Mouse (Mus musculus): ENCODE results near the gene Haus2.

Gene Haus2

DNA sequence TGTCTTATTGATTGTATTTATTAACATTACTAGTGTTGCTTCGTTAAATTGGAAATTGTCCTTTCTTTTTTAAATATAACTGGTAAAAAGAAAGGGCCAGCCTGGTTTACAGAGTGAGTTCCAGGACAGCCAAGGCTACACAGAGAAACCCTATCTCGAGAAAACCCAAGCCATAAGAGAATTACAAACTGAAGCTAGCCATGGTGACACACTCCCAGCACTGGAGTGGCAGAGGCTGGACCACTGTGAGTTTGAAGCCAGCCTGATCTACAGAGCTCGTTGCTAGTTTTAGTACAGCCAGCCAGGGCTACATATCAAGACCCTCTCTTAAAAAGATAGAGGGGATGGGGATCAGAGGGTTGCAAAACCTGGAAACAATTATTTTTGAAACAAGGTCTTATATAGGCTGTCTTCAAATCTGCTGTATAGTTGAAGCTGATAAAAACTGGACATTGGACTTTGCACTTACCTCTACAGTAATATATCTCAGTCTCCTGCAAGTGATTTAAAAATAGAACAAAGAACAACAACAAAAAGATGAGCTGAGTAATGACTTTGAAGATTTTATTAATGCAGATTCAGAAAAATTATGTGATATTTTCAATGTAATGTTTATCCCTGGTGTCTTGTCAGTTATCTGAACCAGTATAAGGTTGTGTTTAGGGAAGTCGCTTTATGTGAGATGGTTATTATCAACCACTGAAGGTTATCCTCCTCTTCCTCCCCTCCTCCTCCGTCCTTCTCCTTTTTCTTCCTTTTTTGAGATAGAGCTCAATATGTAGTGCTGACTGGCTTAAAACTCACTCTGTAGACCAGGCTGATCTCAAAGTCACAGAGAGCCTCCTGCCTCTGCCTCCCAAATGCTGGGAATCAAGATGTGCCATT is 7.3 kb downstream of the Haus2 start:
- no peak for DNase-seq (ENCODE audit: extremely low spot score, low read depth, low spot score)

DNA sequence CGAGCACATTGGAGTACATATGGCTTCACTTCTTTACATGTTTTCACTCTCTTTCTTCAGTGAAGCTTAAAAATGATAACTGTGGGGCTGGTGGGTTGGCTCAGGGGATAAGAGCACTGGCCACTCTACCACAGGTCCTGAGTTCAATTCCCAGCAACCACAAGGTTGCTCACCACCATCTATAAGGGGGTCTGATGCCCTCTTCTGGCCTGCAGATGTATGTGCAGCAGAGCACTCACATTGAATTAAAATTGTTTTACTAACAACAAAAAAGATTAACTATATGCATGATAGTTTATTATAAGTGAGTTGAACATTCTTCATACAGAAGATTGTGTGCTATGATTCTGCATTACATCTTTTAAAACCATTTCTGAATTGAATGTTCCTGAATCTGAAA is 10.4 kb downstream of the Haus2 start:
- no peak for DNase-seq (ENCODE audit: extremely low spot score, low read depth, low spot score)

DNA sequence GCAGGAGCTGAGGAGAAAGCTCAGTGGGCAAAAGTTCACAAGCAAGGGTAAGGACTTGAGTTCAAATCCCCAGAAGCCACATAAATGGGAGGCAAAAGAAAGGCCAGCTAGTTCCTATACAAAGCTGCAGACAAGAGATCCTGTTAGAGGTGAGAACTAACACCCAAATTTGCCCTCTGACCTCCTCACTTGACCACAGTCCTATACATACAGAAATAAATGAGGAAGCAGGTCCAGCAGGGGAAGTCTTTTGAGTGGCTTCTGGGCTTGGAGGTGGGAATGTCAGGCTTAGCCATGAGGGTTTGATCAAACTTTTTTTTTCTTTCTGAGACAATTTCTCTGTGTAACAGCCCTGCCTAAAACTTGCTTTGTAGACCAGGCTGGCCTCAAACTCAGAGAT is 13.7 kb downstream of the Haus2 start:
- no peak for DNase-seq (ENCODE audit: extremely low spot score, low read depth, low spot score)

DNA sequence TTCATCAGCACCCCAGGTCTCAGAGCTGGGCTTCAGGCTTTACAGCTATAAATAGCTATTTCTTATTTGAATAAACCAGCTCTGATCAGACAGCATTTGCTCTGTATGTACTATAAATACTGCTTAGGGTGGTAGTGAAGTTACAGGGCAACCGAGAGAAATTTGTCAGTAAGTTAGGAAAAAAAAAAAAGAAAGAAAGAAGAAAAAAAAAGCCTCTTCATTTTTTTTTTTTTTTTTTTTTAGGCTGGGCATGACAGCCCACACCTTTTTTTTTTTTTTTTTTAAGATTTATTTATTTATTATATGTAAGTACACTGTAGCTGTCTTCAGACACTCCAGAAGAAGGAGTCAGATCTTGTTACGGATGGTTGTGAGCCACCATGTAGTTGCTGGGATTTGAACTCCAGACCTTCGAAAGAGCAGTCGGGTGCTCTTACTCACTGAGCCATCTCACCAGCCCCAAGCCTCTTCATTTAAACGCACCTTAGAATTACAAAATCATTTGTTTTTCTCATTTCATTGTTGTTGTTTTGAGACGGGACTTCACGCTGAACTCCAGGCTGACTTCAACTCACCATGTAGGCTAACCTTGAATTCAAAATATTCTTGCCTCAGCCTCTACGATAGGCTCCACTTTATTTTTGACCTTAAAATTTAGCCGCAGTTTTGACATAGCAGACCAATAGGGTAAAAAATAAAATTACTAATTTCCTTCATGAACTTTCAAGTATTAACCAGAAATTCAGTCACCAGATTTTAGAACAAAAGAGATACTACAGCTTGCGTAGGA is 19.1 kb downstream of the Haus2 start:
- DNase-seq (ENCODE audit: extremely low spot score, low read depth, low spot score), result no peak

DNA sequence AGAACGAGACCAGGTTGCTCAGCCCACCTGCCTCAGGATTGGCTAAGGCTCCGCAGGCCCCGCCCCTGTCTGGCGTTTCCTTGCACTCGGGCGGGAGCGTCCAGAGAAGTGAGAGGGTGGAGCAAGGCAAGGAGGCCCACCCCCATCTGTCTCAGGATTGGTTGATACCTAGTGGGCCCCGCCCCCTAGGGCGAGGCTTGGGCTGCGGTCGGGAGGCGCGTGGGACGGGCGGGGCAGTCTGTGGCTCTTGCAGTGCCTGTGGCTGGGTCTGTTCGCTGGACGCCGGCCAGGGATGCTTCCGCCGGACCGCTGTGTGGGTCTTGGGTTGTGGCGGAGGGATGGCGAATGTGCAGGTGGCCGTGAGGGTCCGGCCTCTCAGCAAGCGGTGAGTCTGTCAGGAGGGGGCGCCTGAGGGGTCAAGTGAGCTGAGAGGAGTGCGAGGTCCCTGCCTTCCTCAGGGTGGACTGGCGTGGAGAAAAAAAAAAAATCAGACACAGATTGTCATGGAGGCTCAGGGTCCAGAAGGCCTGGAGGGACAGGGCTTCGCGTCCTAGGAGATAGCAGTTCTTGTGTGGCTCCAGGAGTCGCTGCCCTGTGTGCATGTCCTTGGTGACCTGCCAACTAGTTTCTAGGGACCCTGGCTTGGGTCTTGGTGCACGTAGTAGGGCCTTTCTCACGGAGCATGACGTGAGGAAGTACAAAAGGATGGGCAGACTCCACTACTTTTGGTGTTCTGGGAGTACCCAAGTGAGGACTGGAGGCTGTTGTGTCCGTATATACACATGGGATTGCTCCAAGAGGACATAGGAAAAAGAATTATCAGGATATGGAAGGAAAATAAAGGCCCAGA is 19.9 kb downstream of the Haus2 start, which contains the start of gene Stard9:
Stard9 (plus strand) TSS at position 236 of the 850 bp plus-strand sequence.
- peak; percentile 92 for DNase-seq (ENCODE audit: extremely low spot score, low read depth, low spot score)

DNA sequence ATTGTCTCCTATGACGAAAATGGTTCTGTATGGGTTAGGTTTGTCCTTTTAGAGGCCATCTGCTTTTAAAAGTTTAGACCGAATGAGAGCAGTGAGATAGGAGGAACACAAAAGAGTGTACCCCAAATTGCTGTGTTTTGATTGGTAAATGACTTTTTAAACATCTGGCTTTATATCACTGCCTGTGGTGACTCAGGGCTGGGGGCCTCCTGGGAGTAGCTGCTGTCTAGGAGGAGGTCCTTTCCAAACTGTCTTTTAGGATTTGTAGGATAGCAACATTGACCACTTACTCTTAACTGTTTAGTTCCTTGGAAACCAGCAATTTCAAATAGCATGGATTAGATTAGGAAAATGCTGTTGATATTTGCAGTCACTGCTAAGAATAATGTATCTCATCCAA is 21.1 kb downstream of the Haus2 start:
- no peak for DNase-seq (ENCODE audit: extremely low spot score, low read depth, low spot score)

DNA sequence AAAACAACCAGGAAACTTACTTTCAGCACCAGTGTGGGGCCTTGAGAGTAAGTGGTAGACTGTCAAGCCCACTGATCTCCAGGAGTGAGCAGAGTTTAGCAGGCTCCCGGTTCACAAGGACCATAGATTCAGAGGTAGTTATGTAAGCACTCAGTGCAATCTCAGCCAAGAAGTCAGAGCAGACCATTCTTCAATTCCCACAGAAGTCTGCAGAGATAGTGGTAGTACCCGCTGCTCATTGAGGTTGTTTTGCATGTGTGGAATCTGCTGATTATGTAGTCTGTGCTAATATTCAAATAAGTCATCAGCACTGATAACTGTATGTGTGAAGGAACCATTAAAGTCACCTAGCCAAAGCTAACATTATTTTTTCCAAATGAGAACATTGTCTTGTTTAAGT is 21.5 kb downstream of the Haus2 start:
- DNase-seq (ENCODE audit: extremely low spot score, low read depth, low spot score), result no peak

DNA sequence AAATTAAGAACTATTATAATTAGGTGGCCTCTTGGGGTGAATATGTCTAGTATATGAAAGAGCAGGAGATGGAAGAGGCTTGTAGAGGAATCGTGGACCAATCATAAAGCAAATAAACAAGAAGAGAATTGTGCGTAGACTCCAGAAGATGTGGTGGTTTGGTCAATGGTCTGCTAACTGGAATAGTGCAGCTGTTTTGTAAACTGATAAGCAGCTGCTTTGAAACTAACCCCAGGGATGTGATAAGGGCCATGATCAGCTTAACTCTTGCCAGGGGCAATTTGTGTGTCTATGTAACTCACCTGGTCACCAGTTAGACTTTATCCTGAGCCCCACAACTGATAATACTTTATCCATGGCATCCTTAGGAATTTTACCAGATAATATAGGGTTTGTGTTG is 22.3 kb downstream of the Haus2 start:
- DNase-seq (ENCODE audit: extremely low spot score, low read depth, low spot score), result no peak

DNA sequence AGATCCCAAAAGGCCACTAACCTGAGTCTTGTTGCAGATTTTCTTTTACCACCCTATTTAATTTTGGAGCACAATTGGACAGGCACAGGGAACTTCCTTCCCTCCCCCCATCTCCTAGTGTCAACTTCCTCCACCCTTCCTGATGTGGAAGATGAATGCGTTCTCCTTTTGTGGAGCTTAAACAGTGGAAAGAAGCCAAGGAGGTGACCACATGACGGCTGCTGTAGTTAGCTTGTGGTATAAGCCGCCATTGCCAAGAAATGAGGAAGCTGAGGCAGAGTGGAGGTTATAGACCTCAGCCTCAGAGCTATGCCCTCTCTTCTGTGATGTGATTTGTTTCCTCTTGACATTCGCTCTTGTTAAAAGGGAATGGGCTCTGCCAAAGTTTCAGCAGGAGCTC is 22.8 kb downstream of the Haus2 start:
- no peak for DNase-seq (ENCODE audit: extremely low spot score, low read depth, low spot score)

DNA sequence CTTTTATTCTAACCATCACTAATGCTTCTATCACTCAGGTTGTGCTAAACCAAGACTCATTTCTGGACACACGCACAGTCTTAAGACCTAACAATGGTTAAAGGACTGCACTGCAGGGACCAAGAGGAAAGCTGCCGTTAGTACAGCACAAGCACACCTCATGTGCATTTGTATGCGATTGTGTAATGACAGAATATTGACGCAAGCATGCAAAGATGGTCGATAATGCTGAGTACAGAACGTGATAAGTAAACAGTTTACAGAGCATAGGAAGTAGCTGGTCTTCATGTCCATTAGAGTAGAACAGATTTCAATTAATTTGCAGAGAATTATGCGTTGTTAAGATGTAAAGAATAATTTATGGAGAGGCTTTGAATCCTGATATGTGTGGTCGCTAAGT is 31.7 kb downstream of the Haus2 start:
- no peak for DNase-seq (ENCODE audit: extremely low spot score, low read depth, low spot score)

DNA sequence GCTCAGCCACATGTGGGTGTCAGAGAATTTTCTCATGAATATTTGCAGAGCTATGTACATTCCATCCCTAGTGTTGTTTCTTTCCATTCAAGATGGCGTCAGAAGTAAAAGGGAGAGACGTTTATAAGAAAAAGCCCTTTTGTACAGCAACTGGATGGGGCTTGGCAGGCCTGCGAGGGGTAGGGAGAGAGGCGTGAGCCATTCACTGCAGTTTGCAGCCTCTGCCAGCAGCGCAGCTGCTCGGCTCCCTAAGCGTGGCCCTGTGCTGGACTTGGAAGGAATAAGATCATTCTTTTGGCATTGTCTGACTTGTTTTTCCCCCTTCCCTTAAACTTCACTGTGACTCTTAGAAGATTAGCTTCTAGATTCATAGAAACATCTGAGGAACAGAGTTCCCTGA is 34.7 kb downstream of the Haus2 start:
- DNase-seq (ENCODE audit: extremely low spot score, low read depth, low spot score), result no peak

DNA sequence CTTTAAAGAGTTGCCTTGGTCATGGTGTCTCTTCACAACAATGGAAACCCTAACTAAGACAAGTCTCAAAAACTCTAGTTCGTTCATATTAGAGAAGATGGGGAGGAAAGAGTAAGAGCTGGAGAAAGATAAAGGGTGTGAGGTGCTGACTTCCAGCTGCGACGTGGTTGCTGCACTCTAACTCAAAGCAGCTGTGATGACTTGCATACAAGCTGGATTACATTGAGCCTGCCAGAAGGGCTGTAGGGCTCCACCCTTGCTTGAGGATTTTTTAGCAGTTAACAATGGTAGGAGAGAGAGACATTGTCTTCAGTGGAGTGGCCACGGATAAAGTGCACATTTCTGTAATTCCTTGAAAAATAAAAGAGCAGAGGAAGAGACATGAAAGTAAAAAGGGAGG is 37.6 kb downstream of the Haus2 start:
- no peak for DNase-seq (ENCODE audit: extremely low spot score, low read depth, low spot score)

DNA sequence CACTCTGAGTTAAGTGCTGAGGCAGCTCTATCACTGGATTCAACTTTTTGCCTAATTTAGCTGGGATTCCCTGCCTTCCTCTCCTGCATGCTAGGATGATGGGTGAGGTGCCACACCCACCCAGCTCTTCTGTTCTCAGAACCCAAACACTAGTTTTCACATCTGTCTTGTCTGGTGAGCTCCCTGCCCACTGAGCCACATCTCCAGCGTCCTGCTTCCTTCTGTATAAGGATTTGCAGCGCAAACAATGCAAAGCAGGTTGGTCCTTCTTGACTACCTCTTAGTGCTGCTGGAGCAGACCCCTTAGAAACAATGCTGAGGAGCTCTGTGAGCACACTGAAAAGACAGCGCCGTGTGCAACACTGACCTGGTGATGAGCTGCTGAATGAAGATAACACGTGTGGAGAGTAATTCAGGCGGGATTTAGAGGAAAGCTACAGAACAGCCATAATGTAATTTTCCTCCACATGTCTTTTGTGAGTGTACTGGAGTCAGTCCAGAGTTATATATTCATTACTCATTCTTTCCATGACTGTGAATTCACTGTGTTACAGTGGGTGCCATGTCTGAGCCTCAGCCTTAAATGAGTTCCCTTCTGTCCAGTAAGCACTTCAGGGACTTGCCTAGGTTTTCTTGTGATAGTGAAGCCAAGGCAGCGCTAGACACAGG is 43.2 kb downstream of the Haus2 start:
- DNase-seq (ENCODE audit: extremely low spot score, low read depth, low spot score), result no peak

DNA sequence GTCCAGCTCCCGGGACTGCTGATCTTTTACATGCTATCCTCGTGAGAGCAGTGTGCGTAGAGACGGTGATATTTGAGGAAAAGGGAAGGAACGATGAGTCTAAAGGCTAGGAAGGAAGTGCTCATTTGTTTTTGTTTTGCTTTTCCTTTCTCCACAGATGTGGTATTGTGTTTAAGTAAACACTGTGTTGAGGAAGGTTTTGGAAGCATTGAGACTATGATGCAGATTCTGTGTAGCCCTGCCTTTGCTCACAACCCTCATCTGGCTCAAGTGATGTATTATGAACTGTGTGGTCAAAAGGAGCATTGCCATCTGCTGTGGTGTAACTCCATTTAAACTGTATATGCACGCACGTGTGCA is 43.7 kb downstream of the Haus2 start:
- no peak for DNase-seq (ENCODE audit: extremely low spot score, low read depth, low spot score)

DNA sequence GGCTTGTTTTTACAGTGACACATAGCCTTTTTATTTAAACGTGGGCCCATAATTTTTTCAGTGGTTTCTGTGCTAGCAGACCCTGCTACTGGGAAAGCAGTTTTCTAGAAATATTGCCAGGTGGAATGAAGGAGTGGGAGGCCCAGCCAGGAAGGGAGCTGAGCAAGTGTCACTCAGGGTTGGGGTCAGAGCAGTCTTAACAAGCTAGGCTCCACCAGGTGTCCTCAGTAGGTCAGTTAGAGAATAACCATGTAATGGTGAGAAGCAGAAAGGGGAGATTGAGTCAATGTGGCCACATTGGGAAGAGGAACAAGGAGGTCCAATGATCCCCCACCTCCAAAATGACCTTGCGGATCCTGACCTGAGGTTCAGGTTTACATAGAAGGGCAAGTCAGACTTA is 45.5 kb downstream of the Haus2 start:
- no peak for DNase-seq (ENCODE audit: extremely low spot score, low read depth, low spot score)

DNA sequence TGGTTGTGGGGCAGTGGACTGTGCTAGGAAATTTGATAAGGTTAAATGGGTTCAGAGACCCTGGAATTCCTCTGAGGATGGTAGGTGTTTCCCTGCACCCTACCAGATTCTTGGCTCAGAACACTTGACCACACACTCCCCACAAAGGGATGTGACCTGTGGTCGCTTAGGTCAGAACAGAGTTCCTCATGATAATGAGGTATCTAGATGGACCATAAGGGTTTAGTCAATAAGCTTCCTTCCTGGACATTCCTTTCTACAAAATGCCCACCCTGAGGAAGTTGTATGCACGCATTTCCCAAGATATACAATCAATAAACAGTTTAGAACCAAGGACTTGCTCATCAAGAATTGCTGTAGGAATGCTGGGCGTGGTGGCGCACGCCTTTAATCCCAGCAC is 46.7 kb downstream of the Haus2 start:
- no peak for DNase-seq (ENCODE audit: extremely low spot score, low read depth, low spot score)

DNA sequence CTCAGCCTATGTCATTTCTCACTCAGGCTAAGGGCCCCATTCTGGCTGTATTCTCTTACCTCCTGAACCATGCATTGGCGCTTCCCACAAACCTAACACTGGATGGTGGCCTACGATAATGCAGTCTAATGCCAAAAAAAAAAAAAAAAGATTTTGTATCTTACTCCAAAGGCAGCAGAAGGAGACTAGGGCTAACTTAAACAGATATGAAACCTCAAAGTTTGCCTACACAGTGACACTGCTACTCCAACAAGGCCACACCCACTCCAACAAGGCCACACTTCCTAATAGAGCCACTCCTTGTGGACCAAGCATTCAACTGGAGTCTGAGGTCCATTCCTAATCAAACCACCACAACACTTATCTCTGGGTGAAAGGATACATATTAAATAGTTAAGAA is 47.5 kb downstream of the Haus2 start:
- DNase-seq (ENCODE audit: extremely low spot score, low read depth, low spot score), result no peak

DNA sequence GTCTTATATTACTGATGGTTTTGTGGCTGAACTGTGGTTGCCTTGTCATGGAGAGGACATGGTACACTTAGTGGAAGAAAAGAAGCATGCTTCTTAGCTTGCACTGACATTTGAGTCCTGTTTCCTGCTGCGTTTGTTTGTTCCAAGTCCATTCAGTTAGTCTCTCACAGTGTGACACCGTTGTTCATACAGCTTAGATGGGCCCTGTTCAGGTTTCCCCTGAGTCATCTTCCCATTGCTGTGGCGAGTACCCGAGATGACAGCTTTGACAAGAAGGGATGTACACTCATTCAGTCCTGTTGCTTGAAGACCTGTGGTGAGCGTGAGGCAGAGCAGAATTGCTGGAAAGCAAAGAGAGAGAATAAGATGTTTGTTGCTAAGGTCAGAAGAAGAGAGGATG is 49.3 kb downstream of the Haus2 start:
- no peak for DNase-seq (ENCODE audit: extremely low spot score, low read depth, low spot score)

DNA sequence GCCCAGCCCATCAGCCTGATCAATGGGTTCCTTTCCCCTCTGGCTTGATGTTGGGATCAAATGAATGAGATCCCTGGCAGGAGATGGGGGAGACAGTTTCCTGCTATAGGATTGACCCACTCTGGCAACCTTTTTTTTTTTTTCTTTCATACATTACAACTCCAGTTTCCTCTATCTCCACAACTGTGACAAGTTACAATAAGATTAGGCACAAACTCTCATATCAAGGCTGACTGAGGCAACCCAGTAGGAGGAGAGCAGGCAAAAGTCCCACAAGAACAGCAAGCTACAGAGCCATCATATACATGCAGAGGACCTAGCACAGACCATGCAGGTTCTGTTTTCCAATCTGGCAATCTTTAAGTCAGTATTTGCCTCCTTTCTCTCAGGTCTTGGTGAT is 50.1 kb downstream of the Haus2 start:
- DNase-seq (ENCODE audit: extremely low spot score, low read depth, low spot score), result no peak

DNA sequence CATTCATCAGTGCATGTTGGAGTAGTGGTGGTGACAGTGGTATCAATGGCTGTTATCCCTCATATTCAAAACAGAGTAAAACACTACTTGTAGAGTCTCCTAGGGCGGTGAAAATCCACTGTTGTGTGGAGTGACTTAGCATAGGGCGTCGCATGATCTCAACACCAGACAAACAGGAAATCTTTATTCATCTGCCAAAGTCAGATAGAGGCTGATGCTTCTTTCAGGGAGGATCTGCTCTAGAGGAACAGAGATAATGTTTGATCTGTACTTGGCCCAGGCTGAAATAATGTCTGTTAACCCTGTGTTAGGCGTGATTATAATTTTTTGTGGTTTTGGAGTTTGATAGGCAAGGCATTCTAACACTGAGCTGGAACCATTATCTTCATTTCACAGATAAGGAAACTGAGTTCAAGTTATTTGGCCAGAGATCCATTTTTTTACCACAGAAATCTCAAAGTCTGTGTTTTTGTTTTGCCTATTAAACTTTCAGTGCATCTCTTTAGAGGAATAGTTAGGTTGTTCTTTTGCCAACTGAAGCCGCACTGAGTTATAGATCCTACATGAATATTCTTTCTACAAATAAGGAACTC is 51.4 kb downstream of the Haus2 start:
- no peak for DNase-seq (ENCODE audit: extremely low spot score, low read depth, low spot score)

DNA sequence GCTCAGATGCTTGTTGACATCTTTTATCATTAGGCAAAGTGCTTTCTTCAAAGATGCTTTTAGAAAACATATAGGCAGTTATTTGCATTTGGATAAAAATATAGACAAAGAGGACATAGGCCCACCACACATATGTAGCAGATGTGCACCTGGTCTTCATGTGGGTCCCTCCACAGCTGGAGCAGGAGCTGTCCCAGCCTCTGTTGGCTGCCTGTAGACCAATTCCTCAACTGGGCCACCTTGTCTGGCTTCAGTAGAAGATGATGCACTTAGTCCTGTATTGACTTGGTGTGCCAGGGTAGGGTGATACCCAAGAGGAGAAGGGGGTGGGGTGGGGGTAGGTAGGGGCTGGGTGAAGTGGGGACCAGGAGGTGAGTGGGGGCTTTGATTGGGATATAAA is 53.6 kb downstream of the Haus2 start:
- DNase-seq (ENCODE audit: extremely low spot score, low read depth, low spot score), result no peak

All from hindlimb bud, embryonic 11.5 days (tissue).